Mouse (Mus musculus): ENCODE measurements around the gene Prpf38a. TPM values are rescaled to one million over a fixed set of nuclear protein-coding genes. Genes with fewer than 3 reads are reported as not detected.

The Prpf38a gene
- polyA plus RNA-seq (2016; fragmentation: Nextera tagmentation; extraction: Ambion mirVana) = 126 and 132 TPM in 2 replicates

GRCm38 (mm10) chr4:108578840-108579742 is at the start of gene Prpf38a, which contains the start of gene Orc1:
TSS of gene Prpf38a (minus strand) at chr4:108579336.
TSS of gene Orc1 (plus strand) at chr4:108579423.
- WGBS = under 1% methylated on average over 64 of the region's 64 CpGs
- no peaks in the 10 kb centered on the region for H3K27me3 ChIP-seq (ENCODE audit: low read depth, poor library complexity, severe bottlenecking)
- peak within 1 kb of the TSS; percentile 87 for H3K27ac ChIP-seq
- peak; percentile 99 for DNase-seq (ENCODE audit: low spot score)
- peak within 1 kb of the TSS; percentile 70 for H3K4me3 ChIP-seq
- no peaks in the 10 kb centered on the region for H3K9me3 ChIP-seq (replicated peaks)
- peaks cover 57% of the 10 kb centered on the region for H3K36me3 ChIP-seq
- peaks cover 24% of the 10 kb centered on the region for H3K4me1 ChIP-seq

- Histone ChIP-seq H3K9me3 (replicated peaks) (no peaks in the 10 kb centered on the region), H3K36me3 (peaks cover 91% of the 10 kb centered on the region), H3K4me1 (no peaks in the 10 kb centered on the region), H3K27ac (no peak overlapping the region), H3K4me3 (no peak overlapping the region), H3K27me3 (ENCODE audit: low read depth, poor library complexity, severe bottlenecking) (no peaks in the 10 kb centered on the region)
- no peak for DNase-seq (ENCODE audit: low spot score)
- 94% methylated on average over 5 of the region's 5 CpGs for WGBS
Observed at GRCm38 (mm10) chr4:108627066-108627465, 47.9 kb upstream of the Prpf38a start.

GRCm38 (mm10) chr4:108621504-108621903 is 42.4 kb upstream of the Prpf38a start:
- Histone ChIP-seq H3K27me3 (ENCODE audit: low read depth, poor library complexity, severe bottlenecking) (no peaks in the 10 kb centered on the region), H3K4me3 (no peak overlapping the region), H3K36me3 (peaks cover 46% of the 10 kb centered on the region), H3K4me1 (peaks cover 16% of the 10 kb centered on the region), H3K27ac (no peak overlapping the region), H3K9me3 (replicated peaks) (no peaks in the 10 kb centered on the region)
- WGBS = 97% methylated on average over 6 of the region's 6 CpGs
- no peak for DNase-seq (ENCODE audit: low spot score)

GRCm38 (mm10) chr4:108620536-108620935 is 41.4 kb upstream of the Prpf38a start:
- Histone ChIP-seq H3K4me1 (peaks cover 16% of the 10 kb centered on the region), H3K4me3 (peak overlapping the region; percentile 80), H3K9me3 (replicated peaks) (no peaks in the 10 kb centered on the region), H3K36me3 (peaks cover 46% of the 10 kb centered on the region), H3K27ac (peak overlapping the region; percentile 96), H3K27me3 (ENCODE audit: low read depth, poor library complexity, severe bottlenecking) (no peaks in the 10 kb centered on the region)
- DNase-seq (ENCODE audit: low spot score) = no peak
- 29% methylated on average over 8 of the region's 8 CpGs for WGBS

- H3K27me3 ChIP-seq (ENCODE audit: low read depth, poor library complexity, severe bottlenecking) = no peaks in the 10 kb centered on the region
- under 1% methylated on average over 86 of the region's 86 CpGs for WGBS
- peaks cover 46% of the 10 kb centered on the region for H3K36me3 ChIP-seq
- peak within 1 kb of the TSS; percentile 96 for H3K27ac ChIP-seq
- peaks cover 16% of the 10 kb centered on the region for H3K4me1 ChIP-seq
- no peaks in the 10 kb centered on the region for H3K9me3 ChIP-seq (replicated peaks)
- H3K4me3 ChIP-seq = peak within 1 kb of the TSS; percentile 80
- DNase-seq (ENCODE audit: low spot score) = peak; percentile 95
Observed at GRCm38 (mm10) chr4:108619587-108620341, 40.6 kb upstream of the Prpf38a start, which contains the start of gene Cc2d1b. TSS of gene Cc2d1b (plus strand) at chr4:108619940.

- peaks cover 45% of the 10 kb centered on the region for H3K36me3 ChIP-seq
- H3K9me3 ChIP-seq (replicated peaks) = no peaks in the 10 kb centered on the region
- H3K27ac ChIP-seq = peak overlapping the region; percentile 96
- H3K4me3 ChIP-seq = peak overlapping the region; percentile 80
- no peaks in the 10 kb centered on the region for H3K27me3 ChIP-seq (ENCODE audit: low read depth, poor library complexity, severe bottlenecking)
- no peak for DNase-seq (ENCODE audit: low spot score)
- 5% methylated on average over 10 of the region's 10 CpGs for WGBS
- peaks cover 16% of the 10 kb centered on the region for H3K4me1 ChIP-seq
Observed at GRCm38 (mm10) chr4:108619165-108619564, 40.0 kb upstream of the Prpf38a start.

- no peak for DNase-seq (ENCODE audit: low spot score)
- Histone ChIP-seq H3K36me3 (peaks cover 44% of the 10 kb centered on the region), H3K9me3 (replicated peaks) (no peaks in the 10 kb centered on the region), H3K27ac (peak overlapping the region; percentile 96; the same call in 1 of the 2 replicates), H3K4me3 (peak overlapping the region; percentile 80), H3K4me1 (peaks cover 16% of the 10 kb centered on the region), H3K27me3 (ENCODE audit: low read depth, poor library complexity, severe bottlenecking) (no peaks in the 10 kb centered on the region)
- 70% methylated on average over 4 of the region's 4 CpGs for WGBS
Observed at GRCm38 (mm10) chr4:108618586-108618985, 39.5 kb upstream of the Prpf38a start.

GRCm38 (mm10) chr4:108610935-108611334 is 31.8 kb upstream of the Prpf38a start:
- WGBS = 91% methylated on average over 5 of the region's 5 CpGs
- no peaks in the 10 kb centered on the region for H3K27me3 ChIP-seq (ENCODE audit: low read depth, poor library complexity, severe bottlenecking)
- H3K4me1 ChIP-seq = no peaks in the 10 kb centered on the region
- no peak overlapping the region for H3K4me3 ChIP-seq
- no peak overlapping the region for H3K27ac ChIP-seq
- peaks cover 84% of the 10 kb centered on the region for H3K36me3 ChIP-seq
- no peaks in the 10 kb centered on the region for H3K9me3 ChIP-seq (replicated peaks)
- DNase-seq (ENCODE audit: low spot score) = no peak

GRCm38 (mm10) chr4:108608651-108609050 is 29.5 kb upstream of the Prpf38a start:
- no peaks in the 10 kb centered on the region for H3K27me3 ChIP-seq (ENCODE audit: low read depth, poor library complexity, severe bottlenecking)
- no peaks in the 10 kb centered on the region for H3K9me3 ChIP-seq (replicated peaks)
- no peaks in the 10 kb centered on the region for H3K4me1 ChIP-seq
- WGBS = 89% methylated on average over 3 of the region's 3 CpGs
- H3K36me3 ChIP-seq = peaks cover 85% of the 10 kb centered on the region
- H3K27ac ChIP-seq = no peak overlapping the region
- no peak overlapping the region for H3K4me3 ChIP-seq
- no peak for DNase-seq (ENCODE audit: low spot score)

- Histone ChIP-seq H3K27ac (no peak overlapping the region), H3K4me1 (no peaks in the 10 kb centered on the region), H3K27me3 (ENCODE audit: low read depth, poor library complexity, severe bottlenecking) (no peaks in the 10 kb centered on the region), H3K9me3 (replicated peaks) (no peaks in the 10 kb centered on the region), H3K36me3 (peaks cover 92% of the 10 kb centered on the region), H3K4me3 (no peak overlapping the region)
- no peak for DNase-seq (ENCODE audit: low spot score)
- WGBS = 95% methylated on average over 7 of the region's 7 CpGs
Observed at GRCm38 (mm10) chr4:108601870-108602269, 22.7 kb upstream of the Prpf38a start.

GRCm38 (mm10) chr4:108598306-108598705 is 19.2 kb upstream of the Prpf38a start:
- no peaks in the 10 kb centered on the region for H3K4me1 ChIP-seq
- no peak overlapping the region for H3K27ac ChIP-seq
- DNase-seq (ENCODE audit: low spot score) = no peak
- H3K9me3 ChIP-seq (replicated peaks) = no peaks in the 10 kb centered on the region
- H3K36me3 ChIP-seq = peaks cover 92% of the 10 kb centered on the region
- H3K4me3 ChIP-seq = no peak overlapping the region
- WGBS = 92% methylated on average over 4 of the region's 4 CpGs
- no peaks in the 10 kb centered on the region for H3K27me3 ChIP-seq (ENCODE audit: low read depth, poor library complexity, severe bottlenecking)

GRCm38 (mm10) chr4:108595785-108596184 is 16.6 kb upstream of the Prpf38a start:
- Histone ChIP-seq H3K36me3 (peaks cover 89% of the 10 kb centered on the region), H3K9me3 (replicated peaks) (no peaks in the 10 kb centered on the region), H3K4me1 (no peaks in the 10 kb centered on the region), H3K27ac (no peak overlapping the region), H3K27me3 (ENCODE audit: low read depth, poor library complexity, severe bottlenecking) (no peaks in the 10 kb centered on the region), H3K4me3 (no peak overlapping the region)
- WGBS = 84% methylated on average over 1 of the region's 1 CpGs
- no peak for DNase-seq (ENCODE audit: low spot score)

GRCm38 (mm10) chr4:108593376-108593775 is 14.2 kb upstream of the Prpf38a start:
- no peak for DNase-seq (ENCODE audit: low spot score)
- Histone ChIP-seq H3K4me1 (no peaks in the 10 kb centered on the region), H3K27ac (no peak overlapping the region), H3K4me3 (no peak overlapping the region), H3K36me3 (peaks cover 89% of the 10 kb centered on the region), H3K27me3 (ENCODE audit: low read depth, poor library complexity, severe bottlenecking) (no peaks in the 10 kb centered on the region), H3K9me3 (replicated peaks) (no peaks in the 10 kb centered on the region)
- WGBS = 94% methylated on average over 2 of the region's 2 CpGs

Data from limb, embryonic 10.5 days (tissue).